ENCODE assay signal across 8 mouse cellular contexts in the genomic region with DNA sequence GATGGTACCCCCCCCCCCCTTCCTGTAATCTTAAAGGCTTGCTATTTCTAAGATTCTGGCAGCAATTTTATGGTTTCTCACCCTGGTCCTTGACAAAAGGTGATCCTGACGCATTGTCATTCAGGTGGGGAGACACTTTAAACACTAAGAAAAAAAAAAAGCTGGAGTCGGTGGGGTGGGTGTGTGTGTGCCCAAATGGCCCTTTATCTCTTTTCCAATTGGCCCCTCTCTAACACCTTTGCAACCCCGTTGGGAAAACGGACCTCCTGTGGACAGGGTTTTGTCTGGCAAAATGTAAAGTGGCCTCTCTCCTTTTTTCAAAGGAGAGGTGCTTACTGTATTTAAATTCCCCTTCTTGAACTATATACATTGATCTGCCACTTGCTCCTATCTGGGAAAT. TPM values are rescaled to one million over a fixed set of nuclear protein-coding genes. Genes with fewer than 3 reads are reported as not detected.
DNase-seq lines count a peak whose midpoint lies in the region; ATAC-seq and TF ChIP-seq lines count a peak whose summit lies in the region.

No protein-coding gene starts in this region.

- peak overlapping the region; percentile 91; the same call in 1 of the 2 replicates for H3K4me3 ChIP-seq in layer of hippocampus, adult 2 months
- H3K4me3 ChIP-seq in forebrain, embryonic 10.5 days: peak overlapping the region; percentile 96
- H3K4me3 ChIP-seq in intestine, embryonic 15.5 days (replicated peaks): peak overlapping the region; percentile 94
- H3K4me3 ChIP-seq in neural tube, embryonic 14.5 days (ENCODE audit: low read depth, low read length): peak overlapping the region; percentile 68

- no peak for ATAC-seq in intestine, embryonic 15.5 days
- ATAC-seq in neural tube, embryonic 14.5 days (ENCODE audit: low read depth): no peak

- no peak for DNase-seq in layer of hippocampus, adult 2 months (ENCODE audit: low spot score in 2 of 2)
- DNase-seq in layer of hippocampus, postnatal 14 days (ENCODE audit: low spot score in 2 of 2): no peak
- no peak for DNase-seq in forebrain, embryonic 10.5 days (ENCODE audit: extremely low spot score, low spot score)
- DNase-seq in embryo, embryonic 10 days (ENCODE audit: low spot score): no peak
- DNase-seq in urinary bladder, postnatal 36 days (ENCODE audit: low spot score in 2 of 2): no peak
- DNase-seq in layer of hippocampus, adult 18-20 months (ENCODE audit: low spot score in 2 of 2): no peak

- H3K27ac ChIP-seq in layer of hippocampus, adult 2 months: peak overlapping the region; percentile 88; the same call in 1 of the 2 replicates
- peak overlapping the region; percentile 98; the same call in 1 of the 2 replicates for H3K27ac ChIP-seq in forebrain, embryonic 10.5 days
- no peak overlapping the region for H3K27ac ChIP-seq in intestine, embryonic 15.5 days
- no peak overlapping the region for H3K27ac ChIP-seq in neural tube, embryonic 14.5 days (ENCODE audit: low read depth, low read length)

- H3K27me3 ChIP-seq in forebrain, embryonic 10.5 days (ENCODE audit: poor library complexity, severe bottlenecking): no peaks in the 10 kb centered on the region
- H3K27me3 ChIP-seq in intestine, embryonic 15.5 days (replicated peaks): no peaks in the 10 kb centered on the region
- peaks cover 3% of the 10 kb centered on the region; the same call in 1 of the 2 replicates for H3K27me3 ChIP-seq in neural tube, embryonic 14.5 days (ENCODE audit: control insufficient read depth, insufficient read depth, low read length)

- WGBS in forebrain, embryonic 10.5 days: 3% methylated on average over 4 of the region's 4 CpGs
- WGBS in intestine, embryonic 15.5 days: 36% methylated on average over 4 of the region's 4 CpGs
- WGBS in neural tube, embryonic 14.5 days: 5% methylated on average over 4 of the region's 4 CpGs

- H3K4me2 ChIP-seq in intestine, embryonic 15.5 days (replicated peaks): peak overlapping the region; percentile 90
- peak overlapping the region; percentile 89 for H3K4me2 ChIP-seq in neural tube, embryonic 14.5 days (ENCODE audit: low read depth, low read length)

- no peaks in the 10 kb centered on the region for H3K9me3 ChIP-seq in forebrain, embryonic 10.5 days
- no peaks in the 10 kb centered on the region for H3K9me3 ChIP-seq in intestine, embryonic 15.5 days
- no peaks in the 10 kb centered on the region for H3K9me3 ChIP-seq in neural tube, embryonic 14.5 days (ENCODE audit: control insufficient read depth, low read length)

- H3K36me3 ChIP-seq in forebrain, embryonic 10.5 days (replicated peaks): peaks cover 4% of the 10 kb centered on the region
- no peaks in the 10 kb centered on the region for H3K36me3 ChIP-seq in intestine, embryonic 15.5 days
- H3K36me3 ChIP-seq in neural tube, embryonic 14.5 days (ENCODE audit: control insufficient read depth, insufficient read depth, low read length): no peaks in the 10 kb centered on the region

- peaks cover 66% of the 10 kb centered on the region for H3K4me1 ChIP-seq in forebrain, embryonic 10.5 days
- H3K4me1 ChIP-seq in intestine, embryonic 15.5 days (replicated peaks): peaks cover 13% of the 10 kb centered on the region; the same call in 1 of the 2 replicates
- peaks cover 17% of the 10 kb centered on the region for H3K4me1 ChIP-seq in neural tube, embryonic 14.5 days (ENCODE audit: control insufficient read depth, insufficient read depth, low read length)

- no peak overlapping the region for H3K9ac ChIP-seq in intestine, embryonic 15.5 days
- peak overlapping the region; percentile 69; the same call in 1 of the 2 replicates for H3K9ac ChIP-seq in neural tube, embryonic 14.5 days (replicated peaks; ENCODE audit: low read depth, low read length)

- TF ChIP-seq CTCF in layer of hippocampus, adult 2 months (conservative IDR thresholded peaks at IDR 0.05): no peak

RNA-seq across cellular contexts. Expression of gene Cachd1, which starts 2.5 kb away (rescaled TPM):
- 10 to 100 TPM; 39.5 to 42.5 TPM for total RNA-seq in layer of hippocampus, adult 2 months (2021)
- total RNA-seq in layer of hippocampus, postnatal 14 days (2021): 10 to 100 TPM; 39.3 to 54.8 TPM
- 25.5 and 26.8 TPM in 2 replicates for polyA plus RNA-seq in forebrain, embryonic 10.5 days (2016; fragmentation: Nextera tagmentation; extraction: Ambion mirVana)
- polyA plus RNA-seq in intestine, embryonic 15.5 days (2015; fragmentation: Nextera tagmentation; extraction: Ambion mirVana): 13.4 and 16.7 TPM in 2 replicates
- polyA plus RNA-seq in neural tube, embryonic 14.5 days (2014; fragmentation: Nextera tagmentation; extraction: Ambion mirVana): 15.3 and 18.6 TPM in 2 replicates
- total RNA-seq in layer of hippocampus, adult 18-20 months (2021): 10 to 100 TPM; 34.9 to 35.3 TPM

Comparison
In these comparisons a context has a peak if more than half of its experiments do, and no peak if none do; other contexts are left out.
1. H3K27ac ChIP-seq: peak in layer of hippocampus, adult 2 months (single experiment) and forebrain, embryonic 10.5 days (single experiment); none in intestine, embryonic 15.5 days (single experiment) and neural tube, embryonic 14.5 days (single experiment).
2. Peak in every context shown above with its lines, with median percentiles within 50 percentile points of each other: H3K4me3 ChIP-seq.